ENCODE assay signal across 25 mouse cellular contexts in the genomic region with DNA sequence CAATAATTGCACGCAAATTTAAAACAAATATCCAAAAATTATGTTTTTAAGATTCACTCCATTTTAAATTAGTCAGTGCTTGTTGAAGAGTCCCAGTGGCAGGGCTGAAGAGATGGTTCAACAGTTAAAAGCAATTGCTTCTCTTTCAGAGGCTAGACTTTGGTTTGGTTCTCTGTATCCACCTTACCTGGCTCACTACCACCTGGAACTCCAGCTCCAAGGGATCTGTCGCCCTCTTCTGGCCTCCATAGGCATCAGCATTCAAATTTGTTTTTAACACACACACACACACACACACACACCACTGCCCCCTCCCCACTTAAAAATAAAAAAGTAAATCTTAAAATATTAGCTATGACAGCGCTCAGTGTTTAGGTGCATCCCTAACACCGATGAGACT. TPM values are rescaled to one million over a fixed set of nuclear protein-coding genes. Genes with fewer than 3 reads are reported as not detected.
A peak's percentile ranks its signal among the peaks of the same experiment; 100 is the strongest.
DNase-seq lines count a peak whose midpoint lies in the region; ATAC-seq and TF ChIP-seq lines count a peak whose summit lies in the region.
"Had no signal": no experiment of that assay in that cellular context is flagged by ENCODE, and none has a peak within 500 bp of the region (broad histone marks: within the 10 kb centered on the region; RNA-seq: fewer than 3 reads in every experiment).

No protein-coding gene starts in this region.

- H3K27ac ChIP-seq in hindbrain, postnatal 0 days, result no peak overlapping the region
- H3K27ac ChIP-seq in hindbrain, embryonic 12.5 days, result no peak overlapping the region
- no peak overlapping the region for H3K27ac ChIP-seq in liver, postnatal 0 days (ENCODE audit: low read depth)
- no peak overlapping the region for H3K27ac ChIP-seq in ES-Bruce4 (ENCODE audit: insufficient read depth, low read length)
- H3K27ac ChIP-seq: forebrain, embryonic 12.5 days; hindbrain, embryonic 10.5 days; liver, embryonic 12.5 days; macrophage; midbrain, embryonic 10.5 days had no signal

- 94% methylated on average over 4 of the region's 4 CpGs for WGBS in hindbrain, postnatal 0 days
- 94% methylated on average over 4 of the region's 4 CpGs for WGBS in hindbrain, embryonic 12.5 days
- 80% methylated on average over 4 of the region's 4 CpGs for WGBS in liver, postnatal 0 days (ENCODE audit: insufficient replicate concordance)

- H3K9me3 ChIP-seq in hindbrain, postnatal 0 days (ENCODE audit: low read length), result no peaks in the 10 kb centered on the region
- no peaks in the 10 kb centered on the region for H3K9me3 ChIP-seq in hindbrain, embryonic 12.5 days (replicated peaks)
- no peaks in the 10 kb centered on the region for H3K9me3 ChIP-seq in liver, postnatal 0 days (ENCODE audit: low read length)
- H3K9me3 ChIP-seq in ES-Bruce4 (replicated peaks; ENCODE audit: control insufficient read depth, insufficient read depth, low read length, poor library complexity, severe bottlenecking), result no peaks in the 10 kb centered on the region
- H3K9me3 ChIP-seq: forebrain, embryonic 12.5 days; hindbrain, embryonic 10.5 days; liver, embryonic 12.5 days; midbrain, embryonic 10.5 days had no signal

- TF ChIP-seq EP300 in liver, postnatal 0 days (IDR thresholded peaks at IDR 0.05; ENCODE audit: low read depth), result no peak
- no peak for TF ChIP-seq EP300 in ES-Bruce4 (IDR thresholded peaks at IDR 0.05; ENCODE audit: insufficient read depth, low read depth, low read length)

- no peak for DNase-seq in hindbrain, postnatal 0 days (ENCODE audit: low spot score)
- no peak for DNase-seq in liver, postnatal 0 days
- DNase-seq in liver (no peak), ZHBTc4 (ENCODE audit: low read depth, low spot score) (peak; percentile 57)
- no peak for DNase-seq in left cerebral cortex, adult 8-10 months (ENCODE audit: low spot score in 2 of 2)
- DNase-seq in layer of hippocampus, postnatal 36 days, result no peak
- DNase-seq: adrenal gland, adult 2 months; cerebellum, adult 11 months; cerebellum, postnatal 10 days; heart, postnatal 10 days; kidney, postnatal 10 days; lung, adult 2 months; thymus, adult 2 months; thymus, postnatal 4 days had no signal

- TF ChIP-seq CTCF in hindbrain, postnatal 0 days (IDR thresholded peaks at IDR 0.05; ENCODE audit: low read depth), result peak; percentile 14; the same call in 1 of the 2 replicates
- TF ChIP-seq CTCF in liver, postnatal 0 days (IDR thresholded peaks at IDR 0.05; ENCODE audit: low read depth), result 0 out of 2 replicates have a peak, but pooled peaks have one; percentile 11
- TF ChIP-seq CTCF in ES-Bruce4 (IDR thresholded peaks at IDR 0.05; ENCODE audit: low read depth, low read length), result peak; percentile 45

- H3K4me3 ChIP-seq in hindbrain, postnatal 0 days (ENCODE audit: low read length), result no peak overlapping the region
- H3K4me3 ChIP-seq in hindbrain, embryonic 12.5 days, result no peak overlapping the region
- no peak overlapping the region for H3K4me3 ChIP-seq in liver, postnatal 0 days (ENCODE audit: low read depth, low read length)
- H3K4me3 ChIP-seq in ES-Bruce4 (ENCODE audit: low read depth, low read length), result no peak overlapping the region
- H3K4me3 ChIP-seq: forebrain, embryonic 12.5 days; heart, embryonic 12.5 days; hindbrain, embryonic 10.5 days; liver, embryonic 12.5 days; midbrain, embryonic 10.5 days had no signal

- no peak for ATAC-seq in hindbrain, postnatal 0 days
- ATAC-seq in hindbrain, embryonic 12.5 days (ENCODE audit: low FRiP score), result no peak
- ATAC-seq in liver, postnatal 0 days, result no peak
- ATAC-seq: intestine, postnatal 0 days; liver, embryonic 12.5 days had no signal

- no peak overlapping the region for H3K4me2 ChIP-seq in hindbrain, postnatal 0 days (ENCODE audit: low read depth, low read length)
- H3K4me2 ChIP-seq in hindbrain, embryonic 12.5 days (replicated peaks), result no peak overlapping the region
- H3K4me2 ChIP-seq in liver, postnatal 0 days (ENCODE audit: low read depth, low read length), result no peak overlapping the region
- H3K4me2 ChIP-seq: forebrain, embryonic 12.5 days; liver, embryonic 12.5 days had no signal

- H3K4me1 ChIP-seq in hindbrain, postnatal 0 days (ENCODE audit: insufficient read depth, low read length), result no peaks in the 10 kb centered on the region
- H3K4me1 ChIP-seq in hindbrain, embryonic 12.5 days, result no peaks in the 10 kb centered on the region
- H3K4me1 ChIP-seq in liver, postnatal 0 days (ENCODE audit: insufficient read depth), result no peaks in the 10 kb centered on the region
- H3K4me1 ChIP-seq in ES-Bruce4 (ENCODE audit: control insufficient read depth, insufficient read depth, low read length), result no peaks in the 10 kb centered on the region
- H3K4me1 ChIP-seq: forebrain, embryonic 12.5 days; hindbrain, embryonic 10.5 days; liver, embryonic 12.5 days; midbrain, embryonic 10.5 days had no signal

- no peak overlapping the region for H3K9ac ChIP-seq in hindbrain, postnatal 0 days (replicated peaks; ENCODE audit: low read length)
- no peak overlapping the region for H3K9ac ChIP-seq in hindbrain, embryonic 12.5 days
- no peak overlapping the region for H3K9ac ChIP-seq in liver, postnatal 0 days (replicated peaks)
- H3K9ac ChIP-seq in ES-Bruce4 (ENCODE audit: low read depth, poor library complexity, severe bottlenecking), result no peak overlapping the region
- H3K9ac ChIP-seq: forebrain, embryonic 12.5 days; heart, embryonic 12.5 days; liver, embryonic 12.5 days had no signal

- H3K36me3 ChIP-seq in hindbrain, postnatal 0 days (ENCODE audit: insufficient read depth, low read length), result no peaks in the 10 kb centered on the region
- H3K36me3 ChIP-seq in hindbrain, embryonic 12.5 days, result no peaks in the 10 kb centered on the region
- H3K36me3 ChIP-seq in liver, postnatal 0 days (replicated peaks; ENCODE audit: insufficient read depth, low read length), result no peaks in the 10 kb centered on the region
- no peaks in the 10 kb centered on the region for H3K36me3 ChIP-seq in ES-Bruce4 (ENCODE audit: control insufficient read depth, insufficient read depth, low read length, poor library complexity, severe bottlenecking)
- H3K36me3 ChIP-seq: forebrain, embryonic 12.5 days; heart, embryonic 12.5 days; hindbrain, embryonic 10.5 days; liver, embryonic 12.5 days; midbrain, embryonic 10.5 days had no signal

- H3K27me3 ChIP-seq in hindbrain, postnatal 0 days (ENCODE audit: insufficient read depth, low read length), result no peaks in the 10 kb centered on the region
- no peaks in the 10 kb centered on the region for H3K27me3 ChIP-seq in hindbrain, embryonic 12.5 days
- H3K27me3 ChIP-seq in liver, postnatal 0 days (ENCODE audit: insufficient read depth, low read length), result no peaks in the 10 kb centered on the region
- no peaks in the 10 kb centered on the region for H3K27me3 ChIP-seq in ES-Bruce4 (ENCODE audit: control insufficient read depth, insufficient read depth, low read length, poor library complexity, severe bottlenecking)
- H3K27me3 ChIP-seq: forebrain, embryonic 12.5 days; liver, embryonic 12.5 days had no signal

- TF ChIP-seq POLR2A in ES-Bruce4 (IDR thresholded peaks at IDR 0.05; ENCODE audit: insufficient read depth, low read length), result no peak

RNA-seq across cellular contexts. Expression of gene Spata18, which starts 51.9 kb away (rescaled TPM):
- 1.2 and 1.4 TPM in 2 replicates for total RNA-seq in hindbrain, postnatal 0 days (2014; rRNA removed)
- polyA plus RNA-seq in hindbrain, postnatal 0 days (2015; fragmentation: Nextera tagmentation; extraction: Ambion mirVana), result 0.83 and 1.1 TPM in 2 replicates
- polyA plus RNA-seq in hindbrain, embryonic 12.5 days (2016; fragmentation: Nextera tagmentation; extraction: Ambion mirVana), result 0.90 and 1.1 TPM in 2 replicates
- polyA plus RNA-seq in liver, postnatal 0 days (2015; fragmentation: Nextera tagmentation; extraction: Ambion mirVana), result not detected in 2 replicates
- polyA plus RNA-seq in ES-Bruce4 (2011; ENCODE audit: insufficient read depth, insufficient read length, low read depth, missing spikeins), result not detected in 2 replicates
- 1 to 10 TPM in 2 of 4 experiments, under 1 TPM in 2; 0.48 to 1.3 (median 0.79) TPM for total RNA-seq in left cerebral cortex, adult 8-10 months (2022)
- 1 to 10 TPM in 1 of 2 experiments, under 1 TPM in 1; 0.45 to 1.2 TPM for total RNA-seq in layer of hippocampus, postnatal 36 days (2021)
- total RNA-seq: adrenal gland, adult 2 months; granulocyte monocyte progenitor cell, adult 5-6 weeks had no signal
- polyA plus RNA-seq: adrenal gland, adult 2 months; liver, embryonic 12.5 days; macrophage; midbrain, embryonic 10.5 days; small intestine, adult 2 months had no signal

RNA-seq across cellular contexts. Expression of gene Sgcb, which starts 55.5 kb away (rescaled TPM):
- 15.3 and 19.2 TPM in 2 replicates for total RNA-seq in hindbrain, postnatal 0 days (2014; rRNA removed)
- 54.5 and 58.4 TPM in 2 replicates for polyA plus RNA-seq in hindbrain, postnatal 0 days (2015; fragmentation: Nextera tagmentation; extraction: Ambion mirVana)
- 26.5 and 29.1 TPM in 2 replicates for polyA plus RNA-seq in hindbrain, embryonic 12.5 days (2016; fragmentation: Nextera tagmentation; extraction: Ambion mirVana)
- polyA plus RNA-seq in liver, postnatal 0 days (2015; fragmentation: Nextera tagmentation; extraction: Ambion mirVana), result 2.1 and 2.3 TPM in 2 replicates
- polyA plus RNA-seq in ES-Bruce4 (2011; ENCODE audit: insufficient read depth, insufficient read length, low read depth, missing spikeins), result 3.4 and 4.2 TPM in 2 replicates
- 10 to 100 TPM; 41.5 to 51.6 (median 44.8) TPM for total RNA-seq in left cerebral cortex, adult 8-10 months (2022)
- 10 to 100 TPM; 48.7 to 51.7 TPM for total RNA-seq in layer of hippocampus, postnatal 36 days (2021)
